Mouse (Mus musculus) skeletal muscle tissue, postnatal 0 days (tissue): ENCODE data around the gene Rdh16f2. TPM values are rescaled to one million over a fixed set of nuclear protein-coding genes. Genes with fewer than 3 reads are reported as not detected.

Experiments used
- polyA plus RNA-seq: library from polyadenylated mRNA; unstranded; fragments of >200 nt; fragmentation: Nextera tagmentation; extraction: Ambion mirVana; gene quantifications from 2 replicates; pipeline ENCODE4 v1.2.1, GENCODE M21; 2015

The Rdh16f2 gene
- not detected in 2 replicates for polyA plus RNA-seq

DNA sequence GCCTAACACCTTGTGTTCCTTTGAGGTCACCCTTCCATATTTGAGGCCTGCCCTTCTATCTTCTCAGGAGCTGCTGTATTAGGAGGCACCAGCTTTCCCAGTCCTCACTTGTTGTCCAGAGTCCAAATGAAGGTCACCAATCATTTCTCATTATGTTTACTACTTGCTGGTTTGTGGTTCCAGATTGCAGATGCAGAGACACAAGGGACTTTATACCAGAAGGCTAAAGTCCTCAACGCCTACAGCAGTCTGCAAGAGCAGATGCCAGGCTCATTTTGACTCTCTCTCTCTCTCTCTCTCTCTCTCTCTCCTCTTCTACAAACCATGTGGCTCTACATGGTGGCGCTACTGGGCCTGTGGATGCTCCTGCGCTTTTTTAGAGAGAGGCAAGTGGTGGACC is at the start of gene Rdh16f2:
TSS of gene Rdh16f2 (plus strand) at position 243 of the 400 bp plus-strand sequence.

DNA sequence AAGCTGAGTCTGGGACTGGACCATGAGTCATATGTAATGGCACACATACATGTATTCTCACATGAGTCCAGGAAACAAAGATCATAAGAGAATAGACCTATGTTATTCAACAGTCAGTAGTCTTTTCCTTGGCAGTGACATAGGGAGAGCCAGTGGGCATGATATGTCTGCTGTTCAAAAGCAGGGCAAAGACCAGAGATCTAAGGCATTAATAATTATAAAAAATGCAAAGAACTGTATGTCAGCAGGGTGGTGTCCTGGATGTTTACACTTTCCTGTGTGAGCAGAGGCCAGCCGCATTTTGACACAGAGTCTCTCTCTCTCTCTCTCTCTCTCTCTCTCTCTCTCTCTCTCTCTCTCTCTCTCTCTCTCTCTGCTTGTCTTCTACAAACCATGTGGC is 16.6 kb upstream of the Rdh16f2 start, which contains the start of gene Rdh19:
TSS of gene Rdh19 (plus strand) at position 301 of the 400 bp plus-strand sequence.

DNA sequence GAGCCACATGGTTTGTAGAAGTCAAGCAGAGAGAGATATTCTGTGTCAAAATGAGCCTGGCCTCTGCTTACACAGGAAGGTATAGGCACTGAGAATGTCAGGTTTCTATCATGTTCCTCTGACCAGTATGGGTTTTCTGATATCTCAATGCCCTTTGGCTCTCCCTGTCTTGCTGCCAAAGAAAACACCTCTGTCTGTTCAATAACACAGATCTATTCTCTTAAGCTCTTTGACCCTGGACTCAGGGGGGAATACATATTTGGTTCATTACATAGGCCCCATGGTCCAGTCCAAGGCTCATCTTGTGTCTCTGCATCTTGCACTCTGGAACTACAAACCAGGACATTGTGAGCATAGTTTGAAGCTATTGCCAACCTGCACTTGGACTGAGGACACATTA is 22.3 kb downstream of the Rdh16f2 start, which contains the start of gene Rdh7:
TSS of gene Rdh7 (minus strand) at position 213 of the 400 bp plus-strand sequence.

DNA sequence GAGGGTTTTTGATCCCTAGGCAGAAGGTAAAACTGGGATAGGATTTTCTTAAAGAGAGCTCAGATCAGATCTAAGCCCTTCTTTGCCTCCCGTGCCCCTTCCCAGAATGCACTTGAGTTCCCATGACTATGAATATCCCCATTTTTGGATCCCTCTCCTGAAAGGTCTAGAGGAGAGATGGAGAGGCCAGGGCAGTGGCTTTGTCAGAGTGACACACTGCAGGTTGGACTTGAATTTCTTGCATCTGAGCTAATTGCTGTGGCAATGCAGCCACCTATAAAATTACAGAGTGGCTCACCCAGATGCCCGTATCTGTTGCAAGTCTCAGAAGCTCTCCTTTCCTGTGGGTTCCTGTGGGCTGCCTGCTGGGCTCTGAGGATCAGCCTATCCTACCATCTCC is 31.9 kb downstream of the Rdh16f2 start, which contains the start of gene Sdr9c7:
TSS of gene Sdr9c7 (plus strand) at position 301 of the 400 bp plus-strand sequence.

Other genes starting within 250 kb of the Rdh16f2 start
- 38.9 and 46.3 TPM in 2 replicates for gene Lrp1, start 245.3 kb upstream of the Rdh16f2 start, polyA plus RNA-seq
- gene Stat6, start 223.5 kb upstream of the Rdh16f2 start, polyA plus RNA-seq: 13.2 and 15.5 TPM in 2 replicates
- 4.0 and 4.1 TPM in 2 replicates for gene Nemp1, start 199.6 kb upstream of the Rdh16f2 start, polyA plus RNA-seq
- 6.1 and 7.3 TPM in 2 replicates for gene Nab2, start 197.9 kb upstream of the Rdh16f2 start, polyA plus RNA-seq
- 0.12 and 0.28 TPM in 2 replicates for gene Myo1a, start 161.3 kb upstream of the Rdh16f2 start, polyA plus RNA-seq
- gene Tac2, start 142.0 kb upstream of the Rdh16f2 start, polyA plus RNA-seq: 0.91 and 1.0 TPM in 2 replicates
- gene Zbtb39, start 126.9 kb upstream of the Rdh16f2 start, polyA plus RNA-seq: 0.83 and 0.88 TPM in 2 replicates
- gene Gpr182, start 114.7 kb upstream of the Rdh16f2 start, polyA plus RNA-seq: 1.1 and 1.7 TPM in 2 replicates
- gene Rdh1, start 106.8 kb upstream of the Rdh16f2 start, polyA plus RNA-seq: 0.17 TPM in 1 of 2 replicates, not detected in the other
- 1.1 TPM in 1 of 2 replicates, not detected in the other for gene Rdh16f1, start 106.7 kb upstream of the Rdh16f2 start, polyA plus RNA-seq
- 0.28 TPM in 1 of 2 replicates, not detected in the other for gene Rdh9, start 90.1 kb upstream of the Rdh16f2 start, polyA plus RNA-seq
- gene Rdh16, start 65.3 kb upstream of the Rdh16f2 start, polyA plus RNA-seq: not detected in 2 replicates
- not detected in 2 replicates for gene Rdh19, start 16.5 kb upstream of the Rdh16f2 start, polyA plus RNA-seq
- gene Rdh7, start 22.3 kb downstream of the Rdh16f2 start, polyA plus RNA-seq: 0.19 TPM in 1 of 2 replicates, not detected in the other
- gene Sdr9c7, start 32.0 kb downstream of the Rdh16f2 start, polyA plus RNA-seq: 1.9 TPM in 1 of 2 replicates, not detected in the other
- gene Hsd17b6, start 141.1 kb downstream of the Rdh16f2 start, polyA plus RNA-seq: not detected in 2 replicates
- gene Prim1, start 148.7 kb downstream of the Rdh16f2 start, polyA plus RNA-seq: 14.3 and 15.8 TPM in 2 replicates
- gene Naca, start 169.1 kb downstream of the Rdh16f2 start, polyA plus RNA-seq: 404 and 425 TPM in 2 replicates
- gene Ptges3, start 192.5 kb downstream of the Rdh16f2 start, polyA plus RNA-seq: 194 and 206 TPM in 2 replicates
- 5,056 and 5,083 TPM in 2 replicates for gene Atp5b, start 216.8 kb downstream of the Rdh16f2 start, polyA plus RNA-seq
- gene Baz2a, start 225.1 kb downstream of the Rdh16f2 start, polyA plus RNA-seq: 5.1 and 5.6 TPM in 2 replicates